Mouse (Mus musculus): ENCODE data around the gene Fezf1. TPM values are rescaled to one million over a fixed set of nuclear protein-coding genes. Genes with fewer than 3 reads are reported as not detected.

Fezf1 gene
- total and polyA plus RNA-seq, 2 experiments from 2014 or later = 0.05 TPM; not detected in 1

GRCm38 (mm10) chr6:23253353-23254311, 5.5 kb upstream of the Fezf1 start:
- Histone ChIP-seq H3K4me3 (ENCODE audit: low read length) (no peak overlapping the region), H3K9ac (replicated peaks; ENCODE audit: low read length) (no peak overlapping the region), H3K27me3 (ENCODE audit: insufficient read depth, low read length) (peaks cover 83% of the 10 kb centered on the region), H3K9me3 (ENCODE audit: low read length) (no peaks in the 10 kb centered on the region), H3K27ac (no peak overlapping the region), H3K36me3 (ENCODE audit: insufficient read depth, low read length) (no peaks in the 10 kb centered on the region), H3K4me2 (ENCODE audit: low read depth, low read length) (no peak overlapping the region), H3K4me1 (ENCODE audit: insufficient read depth, low read length) (no peaks in the 10 kb centered on the region)
- TF ChIP-seq CTCF (IDR thresholded peaks at IDR 0.05; ENCODE audit: low read depth) = no peak
- 0 out of 2 replicates have a peak, but pooled peaks have one; percentile 13 for ATAC-seq
- 2% methylated on average over 43 of the region's 43 CpGs for WGBS
- no peak for DNase-seq (ENCODE audit: low spot score)

- TF ChIP-seq CTCF (IDR thresholded peaks at IDR 0.05; ENCODE audit: low read depth) = no peak
- H3K9me3 ChIP-seq (ENCODE audit: low read length) = no peaks in the 10 kb centered on the region
- no peak for ATAC-seq
- H3K4me1 ChIP-seq (ENCODE audit: insufficient read depth, low read length) = no peaks in the 10 kb centered on the region
- no peak overlapping the region for H3K27ac ChIP-seq
- H3K4me2 ChIP-seq (ENCODE audit: low read depth, low read length) = no peak overlapping the region
- H3K4me3 ChIP-seq (ENCODE audit: low read length) = no peak overlapping the region
- DNase-seq (ENCODE audit: low spot score) = no peak
- no peak overlapping the region for H3K9ac ChIP-seq (replicated peaks; ENCODE audit: low read length)
- WGBS = 1% methylated on average over 20 of the region's 20 CpGs
- H3K36me3 ChIP-seq (ENCODE audit: insufficient read depth, low read length) = no peaks in the 10 kb centered on the region
- peaks cover 77% of the 10 kb centered on the region for H3K27me3 ChIP-seq (ENCODE audit: insufficient read depth, low read length)
Measured at GRCm38 (mm10) chr6:23252196-23253135, 4.3 kb upstream of the Fezf1 start.

- ATAC-seq = no peak
- no peaks in the 10 kb centered on the region for H3K36me3 ChIP-seq (ENCODE audit: insufficient read depth, low read length)
- H3K4me2 ChIP-seq (ENCODE audit: low read depth, low read length) = no peak overlapping the region
- no peak for DNase-seq (ENCODE audit: low spot score)
- WGBS = 3% methylated on average over 3 of the region's 3 CpGs
- H3K4me1 ChIP-seq (ENCODE audit: insufficient read depth, low read length) = no peaks in the 10 kb centered on the region
- H3K27ac ChIP-seq = no peak overlapping the region
- no peak overlapping the region for H3K9ac ChIP-seq (replicated peaks; ENCODE audit: low read length)
- H3K4me3 ChIP-seq (ENCODE audit: low read length) = no peak overlapping the region
- peaks cover 75% of the 10 kb centered on the region for H3K27me3 ChIP-seq (ENCODE audit: insufficient read depth, low read length)
- no peak for TF ChIP-seq CTCF (IDR thresholded peaks at IDR 0.05; ENCODE audit: low read depth)
- no peaks in the 10 kb centered on the region for H3K9me3 ChIP-seq (ENCODE audit: low read length)
Measured at GRCm38 (mm10) chr6:23251431-23251830, 3.3 kb upstream of the Fezf1 start.

GRCm38 (mm10) chr6:23250288-23250955, 2.3 kb upstream of the Fezf1 start:
- H3K27ac ChIP-seq = no peak overlapping the region
- H3K4me2 ChIP-seq (ENCODE audit: low read depth, low read length) = no peak overlapping the region
- peaks cover 72% of the 10 kb centered on the region for H3K27me3 ChIP-seq (ENCODE audit: insufficient read depth, low read length)
- TF ChIP-seq CTCF (IDR thresholded peaks at IDR 0.05; ENCODE audit: low read depth) = no peak
- no peaks in the 10 kb centered on the region for H3K36me3 ChIP-seq (ENCODE audit: insufficient read depth, low read length)
- H3K4me3 ChIP-seq (ENCODE audit: low read length) = no peak overlapping the region
- H3K9me3 ChIP-seq (ENCODE audit: low read length) = no peaks in the 10 kb centered on the region
- no peak overlapping the region for H3K9ac ChIP-seq (replicated peaks; ENCODE audit: low read length)
- no peak for ATAC-seq
- no peak for DNase-seq (ENCODE audit: low spot score)
- WGBS = under 1% methylated on average over 22 of the region's 22 CpGs
- no peaks in the 10 kb centered on the region for H3K4me1 ChIP-seq (ENCODE audit: insufficient read depth, low read length)

GRCm38 (mm10) chr6:23249616-23250287, 1.6 kb upstream of the Fezf1 start:
- Histone ChIP-seq H3K4me3 (ENCODE audit: low read length) (peak overlapping the region; percentile 23), H3K4me2 (ENCODE audit: low read depth, low read length) (peak overlapping the region; percentile 48), H3K27ac (no peak overlapping the region), H3K9ac (replicated peaks; ENCODE audit: low read length) (no peak overlapping the region), H3K4me1 (ENCODE audit: insufficient read depth, low read length) (no peaks in the 10 kb centered on the region), H3K36me3 (ENCODE audit: insufficient read depth, low read length) (no peaks in the 10 kb centered on the region), H3K9me3 (ENCODE audit: low read length) (no peaks in the 10 kb centered on the region), H3K27me3 (ENCODE audit: insufficient read depth, low read length) (peaks cover 70% of the 10 kb centered on the region)
- ATAC-seq (peak; percentile 52), DNase-seq (ENCODE audit: low spot score) (peak; percentile 42)
- under 1% methylated on average over 29 of the region's 29 CpGs for WGBS
- TF ChIP-seq CTCF (IDR thresholded peaks at IDR 0.05; ENCODE audit: low read depth) = peak; percentile 51

GRCm38 (mm10) chr6:23249053-23249401, 865 bp upstream of the Fezf1 start:
- Histone ChIP-seq H3K4me1 (ENCODE audit: insufficient read depth, low read length) (no peaks in the 10 kb centered on the region), H3K9me3 (ENCODE audit: low read length) (no peaks in the 10 kb centered on the region), H3K27me3 (ENCODE audit: insufficient read depth, low read length) (peaks cover 74% of the 10 kb centered on the region), H3K27ac (no peak overlapping the region), H3K4me2 (ENCODE audit: low read depth, low read length) (peak overlapping the region; percentile 48), H3K36me3 (ENCODE audit: insufficient read depth, low read length) (no peaks in the 10 kb centered on the region), H3K4me3 (ENCODE audit: low read length) (peak overlapping the region; percentile 23), H3K9ac (replicated peaks; ENCODE audit: low read length) (no peak overlapping the region)
- TF ChIP-seq CTCF (IDR thresholded peaks at IDR 0.05; ENCODE audit: low read depth) = no peak
- WGBS = under 1% methylated on average over 24 of the region's 24 CpGs
- no peak for ATAC-seq
- no peak for DNase-seq (ENCODE audit: low spot score)

Measured in hindbrain, postnatal 0 days (tissue).